Mouse (Mus musculus) embryonic facial prominence, embryonic 10.5 days (tissue): ENCODE results near the gene Acot11. TPM values are rescaled to one million over a fixed set of nuclear protein-coding genes. Genes with fewer than 3 reads are reported as not detected.

ENCODE experiments used
- DNase-seq: peaks from one replicate; pipeline ENCODE4 v3.0.0-alpha.2; 2017; ENCODE audit warnings: low spot score
- H3K27ac ChIP-seq: fragments of 300-500 bp; sonication (generic); replicated peaks from 2 replicates; pipeline ENCODE4 v1.5.1; 2016; ENCODE audit warnings: mild to moderate bottlenecking
- H3K27me3 ChIP-seq: fragments of 300-500 bp; sonication (generic); replicated peaks from 2 replicates; pipeline ENCODE4 v1.6.1; 2016; ENCODE audit warnings: low read depth, mild to moderate bottlenecking; ENCODE audit not compliant: poor library complexity, severe bottlenecking
- H3K36me3 ChIP-seq: fragments of 300-500 bp; sonication (generic); replicated peaks from 2 replicates; pipeline ENCODE4 v1.6.1; 2016; ENCODE audit warnings: mild to moderate bottlenecking, moderate library complexity
- H3K4me1 ChIP-seq: fragments of 300-500 bp; sonication (generic); 2 replicates; pipeline ENCODE4 v1.6.1; 2016
- H3K4me3 ChIP-seq: fragments of 300-500 bp; sonication (generic); 2 replicates; pipeline ENCODE4 v1.5.1; 2016; ENCODE audit warnings: mild to moderate bottlenecking, moderate library complexity
- H3K9me3 ChIP-seq: fragments of 300-500 bp; sonication (generic); 2 replicates; pipeline ENCODE4 v1.6.1; 2016; ENCODE audit warnings: mild to moderate bottlenecking
- WGBS: fragments of 180-500 bp; shearing (Covaris S2); methylation state at CpG from one replicate; pipeline ENCODE4 v1.1.7; 2016; 5-methylcytosine and 5-hydroxymethylcytosine counted together
- polyA plus RNA-seq: library from polyadenylated mRNA; unstranded; fragments of >200 nt; fragmentation: Nextera tagmentation; extraction: Ambion mirVana; gene quantifications from 2 replicates; pipeline ENCODE4 v1.2.1, GENCODE M21; 2016

Acot11 gene
- 1.6 and 2.1 TPM in 2 replicates for polyA plus RNA-seq

- DNase-seq: peak; percentile 67
- H3K4me1 ChIP-seq: peaks cover 17% of the 10 kb centered on the region
- H3K27ac ChIP-seq: peak within 1 kb of the TSS; percentile 69
- H3K9me3 ChIP-seq: peaks cover under 1% of the 10 kb centered on the region; the same call in 1 of the 2 replicates
- 3% methylated on average over 23 of the region's 23 CpGs for WGBS
- H3K4me3 ChIP-seq: peak within 1 kb of the TSS; percentile 49
- H3K36me3 ChIP-seq: no peaks in the 10 kb centered on the region
- H3K27me3 ChIP-seq: peaks cover 28% of the 10 kb centered on the region
Observed at GRCm38 (mm10) chr4:106804910-106805274, at the start of gene Acot11. Acot11 (minus strand) TSS chr4:106804998.

- WGBS: 46% methylated on average over 12 of the region's 12 CpGs
- H3K4me1 ChIP-seq: peaks cover 38% of the 10 kb centered on the region
- peak overlapping the region; percentile 92 for H3K27ac ChIP-seq
- no peaks in the 10 kb centered on the region for H3K9me3 ChIP-seq
- peak overlapping the region; percentile 45 for H3K4me3 ChIP-seq
- no peaks in the 10 kb centered on the region for H3K27me3 ChIP-seq
- no peak for DNase-seq
- H3K36me3 ChIP-seq: no peaks in the 10 kb centered on the region
Observed at GRCm38 (mm10) chr4:106848290-106849092, 43.7 kb upstream of the Acot11 start.

GRCm38 (mm10) chr4:106847591-106848289, 42.9 kb upstream of the Acot11 start:
- Histone ChIP-seq H3K36me3 (no peaks in the 10 kb centered on the region), H3K4me3 (peak overlapping the region; percentile 45), H3K27me3 (no peaks in the 10 kb centered on the region), H3K4me1 (peaks cover 43% of the 10 kb centered on the region), H3K9me3 (no peaks in the 10 kb centered on the region), H3K27ac (peak overlapping the region; percentile 92)
- DNase-seq: peak; percentile 92
- 7% methylated on average over 9 of the region's 9 CpGs for WGBS

- 51% methylated on average over 8 of the region's 8 CpGs for WGBS
- Histone ChIP-seq H3K4me3 (no peak overlapping the region), H3K27ac (peak overlapping the region; percentile 97), H3K9me3 (no peaks in the 10 kb centered on the region), H3K27me3 (no peaks in the 10 kb centered on the region), H3K4me1 (peaks cover 77% of the 10 kb centered on the region), H3K36me3 (no peaks in the 10 kb centered on the region)
- DNase-seq: no peak
Observed at GRCm38 (mm10) chr4:106842561-106842960, 37.8 kb upstream of the Acot11 start.

- no peak for DNase-seq
- H3K4me1 ChIP-seq: peaks cover 77% of the 10 kb centered on the region
- H3K4me3 ChIP-seq: peak overlapping the region; percentile 28; the same call in 1 of the 2 replicates
- no peaks in the 10 kb centered on the region for H3K36me3 ChIP-seq
- no peaks in the 10 kb centered on the region for H3K9me3 ChIP-seq
- 0 out of 2 replicates have a peak, but pooled peaks cover 3% of the 10 kb centered on the region for H3K27me3 ChIP-seq
- WGBS: 53% methylated on average over 7 of the region's 7 CpGs
- peak overlapping the region; percentile 97 for H3K27ac ChIP-seq
Observed at GRCm38 (mm10) chr4:106841856-106842255, 37.1 kb upstream of the Acot11 start.

- Histone ChIP-seq H3K4me3 (peak overlapping the region; percentile 28), H3K4me1 (peaks cover 77% of the 10 kb centered on the region)
Observed at GRCm38 (mm10) chr4:106841303-106841702, 36.5 kb upstream of the Acot11 start.

GRCm38 (mm10) chr4:106840651-106841145, 35.9 kb upstream of the Acot11 start:
- Histone ChIP-seq H3K36me3 (no peaks in the 10 kb centered on the region), H3K27me3 (peaks cover 11% of the 10 kb centered on the region; the same call in 1 of the 2 replicates), H3K27ac (peak overlapping the region; percentile 97), H3K4me1 (peaks cover 77% of the 10 kb centered on the region), H3K4me3 (peak overlapping the region; percentile 70), H3K9me3 (no peaks in the 10 kb centered on the region)
- DNase-seq: no peak
- 12% methylated on average over 6 of the region's 6 CpGs for WGBS

More at GRCm38 (mm10) chr4:106841303-106841702, 36.5 kb upstream of the Acot11 start:
- Histone ChIP-seq H3K36me3 (no peaks in the 10 kb centered on the region), H3K9me3 (no peaks in the 10 kb centered on the region), H3K27me3 (peaks cover 8% of the 10 kb centered on the region; the same call in 1 of the 2 replicates), H3K27ac (peak overlapping the region; percentile 97)
- DNase-seq: no peak
- WGBS: 11% methylated on average over 7 of the region's 7 CpGs

- peak overlapping the region; percentile 70 for H3K4me3 ChIP-seq
- H3K27ac ChIP-seq: peak overlapping the region; percentile 97
- H3K36me3 ChIP-seq: no peaks in the 10 kb centered on the region
- H3K9me3 ChIP-seq: no peaks in the 10 kb centered on the region
- WGBS: under 1% methylated on average over 44 of the region's 51 CpGs
- DNase-seq: peak; percentile 95
- H3K27me3 ChIP-seq: peaks cover 11% of the 10 kb centered on the region; the same call in 1 of the 2 replicates
- H3K4me1 ChIP-seq: peaks cover 77% of the 10 kb centered on the region
Observed at GRCm38 (mm10) chr4:106839964-106840611, 35.3 kb upstream of the Acot11 start.

GRCm38 (mm10) chr4:106839254-106839834, 34.5 kb upstream of the Acot11 start:
- Histone ChIP-seq H3K36me3 (no peaks in the 10 kb centered on the region), H3K9me3 (no peaks in the 10 kb centered on the region), H3K4me1 (peaks cover 77% of the 10 kb centered on the region), H3K27ac (peak overlapping the region; percentile 97), H3K4me3 (peak overlapping the region; percentile 70), H3K27me3 (peaks cover 11% of the 10 kb centered on the region; the same call in 1 of the 2 replicates)
- WGBS: 1% methylated on average over 32 of the region's 32 CpGs
- DNase-seq: peak; percentile 79

GRCm38 (mm10) chr4:106838548-106839253, 33.9 kb upstream of the Acot11 start:
- peak overlapping the region; percentile 70 for H3K4me3 ChIP-seq
- H3K27me3 ChIP-seq: peaks cover 11% of the 10 kb centered on the region; the same call in 1 of the 2 replicates
- H3K27ac ChIP-seq: peak overlapping the region; percentile 97
- H3K36me3 ChIP-seq: no peaks in the 10 kb centered on the region
- peak; percentile 99 for DNase-seq
- peaks cover 73% of the 10 kb centered on the region for H3K4me1 ChIP-seq
- 2% methylated on average over 36 of the region's 36 CpGs for WGBS
- H3K9me3 ChIP-seq: no peaks in the 10 kb centered on the region

GRCm38 (mm10) chr4:106837964-106838363, 33.2 kb upstream of the Acot11 start:
- DNase-seq: peak; percentile 81
- H3K9me3 ChIP-seq: no peaks in the 10 kb centered on the region
- H3K27me3 ChIP-seq: peaks cover 11% of the 10 kb centered on the region; the same call in 1 of the 2 replicates
- peak overlapping the region; percentile 97 for H3K27ac ChIP-seq
- peaks cover 66% of the 10 kb centered on the region for H3K4me1 ChIP-seq
- WGBS: 1% methylated on average over 18 of the region's 18 CpGs
- H3K4me3 ChIP-seq: peak overlapping the region; percentile 70
- no peaks in the 10 kb centered on the region for H3K36me3 ChIP-seq
